Mouse (Mus musculus) liver, embryonic 12.5 days (tissue): ENCODE data around the gene Cyp8b1. TPM values are rescaled to one million over a fixed set of nuclear protein-coding genes. Genes with fewer than 3 reads are reported as not detected.

Source experiments
- ATAC-seq: fragments of 200-750 bp; cut with Nextera tagmentation; 2 replicates; pipeline ENCODE4 v1.8.0; 2017; ENCODE audit warnings: moderate number of reproducible peaks, mild to moderate bottlenecking, moderate library complexity
- H3K27ac ChIP-seq: fragments of 300-500 bp; sonication (generic); 2 replicates; pipeline ENCODE4 v1.5.1; 2016; ENCODE audit warnings: mild to moderate bottlenecking
- H3K27me3 ChIP-seq: fragments of 300-500 bp; sonication (generic); replicated peaks from 2 replicates; pipeline ENCODE4 v1.6.1; 2016; ENCODE audit warnings: mild to moderate bottlenecking, moderate library complexity
- H3K36me3 ChIP-seq: fragments of 300-500 bp; sonication (generic); 2 replicates; pipeline ENCODE4 v1.6.1; 2016; ENCODE audit warnings: mild to moderate bottlenecking, moderate library complexity
- H3K4me1 ChIP-seq: fragments of 300-500 bp; sonication (generic); 2 replicates; pipeline ENCODE4 v1.6.1; 2016
- H3K4me2 ChIP-seq: fragments of 300-500 bp; sonication (generic); 2 replicates; pipeline ENCODE4 v1.6.1; 2016; ENCODE audit warnings: mild to moderate bottlenecking, moderate library complexity
- H3K4me3 ChIP-seq: fragments of 300-500 bp; sonication (generic); 2 replicates; pipeline ENCODE4 v1.5.1; 2016; ENCODE audit warnings: mild to moderate bottlenecking, moderate library complexity
- H3K9ac ChIP-seq: fragments of 300-500 bp; sonication (generic); 2 replicates; pipeline ENCODE4 v1.6.1; 2016; ENCODE audit warnings: mild to moderate bottlenecking, moderate library complexity
- H3K9me3 ChIP-seq: fragments of 300-500 bp; sonication (generic); replicated peaks from 2 replicates; pipeline ENCODE4 v1.6.1; 2016; ENCODE audit warnings: mild to moderate bottlenecking, moderate library complexity
- WGBS: fragments of 180-500 bp; shearing (Covaris S2); methylation state at CpG from one replicate; pipeline ENCODE4 v1.1.7; 2016; ENCODE audit not compliant: insufficient replicate concordance; 5-methylcytosine and 5-hydroxymethylcytosine counted together
- polyA plus RNA-seq: library from polyadenylated mRNA; unstranded; fragments of >200 nt; fragmentation: Nextera tagmentation; extraction: Ambion mirVana; gene quantifications from 2 replicates; pipeline ENCODE4 v1.2.1, GENCODE M21; 2016

Cyp8b1 gene
- polyA plus RNA-seq, 1 experiment from 2014 or later, result 0.27 TPM

GRCm38 (mm10) chr9:121914226-121914757 lies 1.8 kb downstream of the Cyp8b1 start:
- Histone ChIP-seq H3K36me3 (no peaks in the 10 kb centered on the region), H3K4me2 (no peak overlapping the region), H3K4me1 (no peaks in the 10 kb centered on the region), H3K27me3 (peaks cover 6% of the 10 kb centered on the region; the same call in 1 of the 2 replicates), H3K9me3 (no peaks in the 10 kb centered on the region), H3K9ac (no peak overlapping the region), H3K27ac (no peak overlapping the region), H3K4me3 (no peak overlapping the region)
- no peak for ATAC-seq
- 63% methylated on average over 8 of the region's 8 CpGs for WGBS

DNA sequence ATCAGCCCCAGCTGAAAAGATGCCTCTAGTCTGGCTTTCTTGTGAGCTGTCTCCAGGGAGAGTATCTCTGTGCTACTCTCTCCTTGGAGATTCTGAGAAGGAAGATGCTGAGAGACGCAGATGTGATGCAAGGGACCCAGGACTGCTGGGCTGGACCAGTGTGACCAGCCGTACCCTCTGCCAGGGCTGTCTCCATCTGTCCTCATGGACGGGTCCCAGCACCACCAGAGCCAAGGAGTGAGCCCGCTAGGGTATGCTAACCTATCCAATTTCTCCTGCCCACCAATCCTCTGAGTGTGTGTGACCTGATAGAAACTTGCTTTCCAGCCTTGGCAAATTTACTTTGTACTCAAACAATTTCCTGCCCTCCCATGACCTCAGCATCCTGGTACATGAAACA lies 3.3 kb downstream of the Cyp8b1 start:
- no peak overlapping the region for H3K9ac ChIP-seq
- peaks cover 6% of the 10 kb centered on the region; the same call in 1 of the 2 replicates for H3K27me3 ChIP-seq
- no peaks in the 10 kb centered on the region for H3K36me3 ChIP-seq
- H3K27ac ChIP-seq, result no peak overlapping the region
- no peak overlapping the region for H3K4me2 ChIP-seq
- no peak for ATAC-seq
- WGBS, result 70% methylated on average over 4 of the region's 4 CpGs
- H3K9me3 ChIP-seq, result no peaks in the 10 kb centered on the region
- H3K4me1 ChIP-seq, result no peaks in the 10 kb centered on the region
- no peak overlapping the region for H3K4me3 ChIP-seq

GRCm38 (mm10) chr9:121911196-121911595 lies 4.9 kb downstream of the Cyp8b1 start:
- Histone ChIP-seq H3K36me3 (no peaks in the 10 kb centered on the region), H3K27ac (no peak overlapping the region), H3K4me2 (no peak overlapping the region), H3K4me3 (no peak overlapping the region), H3K27me3 (peaks cover 6% of the 10 kb centered on the region; the same call in 1 of the 2 replicates), H3K4me1 (no peaks in the 10 kb centered on the region), H3K9me3 (no peaks in the 10 kb centered on the region), H3K9ac (no peak overlapping the region)
- 71% methylated on average over 7 of the region's 7 CpGs for WGBS
- ATAC-seq, result no peak

- Histone ChIP-seq H3K9ac (no peak overlapping the region), H3K4me2 (no peak overlapping the region), H3K9me3 (no peaks in the 10 kb centered on the region), H3K4me1 (no peaks in the 10 kb centered on the region), H3K4me3 (no peak overlapping the region), H3K36me3 (no peaks in the 10 kb centered on the region), H3K27ac (no peak overlapping the region), H3K27me3 (peaks cover 6% of the 10 kb centered on the region; the same call in 1 of the 2 replicates)
- WGBS, result 18% methylated on average over 6 of the region's 6 CpGs
- ATAC-seq, result peak; percentile 20; the same call in 1 of the 2 replicates
Measured at GRCm38 (mm10) chr9:121909635-121910034, 6.5 kb downstream of the Cyp8b1 start.

GRCm38 (mm10) chr9:121908321-121908720 lies 7.8 kb downstream of the Cyp8b1 start:
- Histone ChIP-seq H3K9me3 (no peaks in the 10 kb centered on the region), H3K9ac (no peak overlapping the region), H3K36me3 (no peaks in the 10 kb centered on the region), H3K4me1 (no peaks in the 10 kb centered on the region), H3K27ac (no peak overlapping the region), H3K27me3 (no peaks in the 10 kb centered on the region), H3K4me2 (no peak overlapping the region), H3K4me3 (no peak overlapping the region)
- ATAC-seq, result no peak
- 80% methylated on average over 17 of the region's 17 CpGs for WGBS

GRCm38 (mm10) chr9:121907356-121908070 lies 8.6 kb downstream of the Cyp8b1 start:
- Histone ChIP-seq H3K4me1 (no peaks in the 10 kb centered on the region), H3K27ac (no peak overlapping the region), H3K4me3 (no peak overlapping the region), H3K9me3 (no peaks in the 10 kb centered on the region), H3K9ac (no peak overlapping the region), H3K27me3 (no peaks in the 10 kb centered on the region), H3K4me2 (no peak overlapping the region), H3K36me3 (no peaks in the 10 kb centered on the region)
- no peak for ATAC-seq
- 68% methylated on average over 10 of the region's 10 CpGs for WGBS

GRCm38 (mm10) chr9:121906456-121906855 lies 9.6 kb downstream of the Cyp8b1 start:
- H3K27me3 ChIP-seq, result no peaks in the 10 kb centered on the region
- no peak overlapping the region for H3K4me3 ChIP-seq
- no peak for ATAC-seq
- H3K4me2 ChIP-seq, result no peak overlapping the region
- no peak overlapping the region for H3K27ac ChIP-seq
- H3K36me3 ChIP-seq, result no peaks in the 10 kb centered on the region
- H3K9ac ChIP-seq, result no peak overlapping the region
- WGBS, result 66% methylated on average over 5 of the region's 5 CpGs
- no peaks in the 10 kb centered on the region for H3K4me1 ChIP-seq
- no peaks in the 10 kb centered on the region for H3K9me3 ChIP-seq

DNA sequence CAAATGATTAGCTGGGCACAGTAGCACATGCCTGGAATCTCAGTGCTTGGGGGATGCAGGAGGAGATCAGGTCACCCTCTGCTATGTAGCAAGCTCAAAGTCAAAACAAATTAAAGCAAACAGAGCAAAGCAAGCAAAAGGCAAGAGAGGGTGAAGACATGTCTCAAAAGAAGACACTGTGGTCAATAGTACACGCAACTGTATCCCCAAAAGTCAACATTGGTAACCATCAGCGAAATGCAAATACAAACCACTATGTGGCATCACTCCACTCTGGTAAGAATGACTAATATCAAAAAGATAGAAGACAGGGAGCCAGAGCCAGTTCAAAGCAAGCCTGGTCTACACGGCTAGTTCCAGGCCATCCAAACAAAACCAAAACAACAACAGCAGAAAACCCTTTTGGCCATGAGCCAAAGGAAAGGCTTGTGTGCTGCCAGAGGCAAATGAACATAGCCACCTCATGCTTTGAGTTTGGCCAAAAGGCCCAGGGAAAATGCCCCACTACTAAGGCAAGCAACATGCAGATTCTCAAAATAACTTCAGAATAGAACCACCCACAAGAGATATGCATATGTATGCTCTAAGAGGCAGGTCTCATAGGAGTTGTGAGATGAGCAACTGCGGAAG lies 10.4 kb downstream of the Cyp8b1 start:
- WGBS, result 67% methylated on average over 4 of the region's 4 CpGs
- Histone ChIP-seq H3K27ac (no peak overlapping the region), H3K27me3 (no peaks in the 10 kb centered on the region), H3K4me3 (no peak overlapping the region), H3K36me3 (no peaks in the 10 kb centered on the region), H3K9ac (no peak overlapping the region), H3K4me1 (no peaks in the 10 kb centered on the region), H3K9me3 (no peaks in the 10 kb centered on the region), H3K4me2 (no peak overlapping the region)
- no peak for ATAC-seq

GRCm38 (mm10) chr9:121904946-121905345 lies 11.2 kb downstream of the Cyp8b1 start:
- no peak overlapping the region for H3K4me3 ChIP-seq
- ATAC-seq, result no peak

DNA sequence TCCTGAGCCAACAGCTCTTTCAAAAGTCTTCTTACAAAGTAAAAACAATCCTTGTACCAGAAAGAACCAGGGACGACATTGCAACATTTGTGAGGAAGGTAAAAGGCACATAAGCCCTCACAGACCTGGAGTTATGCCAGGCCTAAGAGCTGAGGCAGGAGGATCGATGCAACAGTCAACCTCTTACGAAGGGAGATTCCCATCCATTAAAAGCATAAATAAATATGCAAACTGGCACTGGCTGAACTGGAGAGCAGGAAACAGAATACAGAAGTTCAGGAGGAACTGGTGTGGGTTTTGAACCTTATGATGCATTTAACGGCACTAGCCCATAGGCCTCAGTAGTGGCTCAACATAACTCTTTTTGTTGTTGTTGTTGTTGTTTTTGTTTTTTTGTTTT lies 11.8 kb downstream of the Cyp8b1 start:
- WGBS, result 58% methylated on average over 4 of the region's 4 CpGs
- Histone ChIP-seq H3K9me3 (no peaks in the 10 kb centered on the region), H3K4me1 (no peaks in the 10 kb centered on the region), H3K9ac (no peak overlapping the region), H3K27me3 (no peaks in the 10 kb centered on the region), H3K4me3 (no peak overlapping the region), H3K4me2 (no peak overlapping the region), H3K27ac (no peak overlapping the region), H3K36me3 (no peaks in the 10 kb centered on the region)
- ATAC-seq, result no peak

More at GRCm38 (mm10) chr9:121904946-121905345, 11.2 kb downstream of the Cyp8b1 start:
- Histone ChIP-seq H3K4me2 (no peak overlapping the region), H3K27me3 (no peaks in the 10 kb centered on the region), H3K27ac (no peak overlapping the region), H3K36me3 (no peaks in the 10 kb centered on the region), H3K9ac (no peak overlapping the region), H3K4me1 (no peaks in the 10 kb centered on the region), H3K9me3 (no peaks in the 10 kb centered on the region)
- WGBS, result 80% methylated on average over 7 of the region's 7 CpGs

DNA sequence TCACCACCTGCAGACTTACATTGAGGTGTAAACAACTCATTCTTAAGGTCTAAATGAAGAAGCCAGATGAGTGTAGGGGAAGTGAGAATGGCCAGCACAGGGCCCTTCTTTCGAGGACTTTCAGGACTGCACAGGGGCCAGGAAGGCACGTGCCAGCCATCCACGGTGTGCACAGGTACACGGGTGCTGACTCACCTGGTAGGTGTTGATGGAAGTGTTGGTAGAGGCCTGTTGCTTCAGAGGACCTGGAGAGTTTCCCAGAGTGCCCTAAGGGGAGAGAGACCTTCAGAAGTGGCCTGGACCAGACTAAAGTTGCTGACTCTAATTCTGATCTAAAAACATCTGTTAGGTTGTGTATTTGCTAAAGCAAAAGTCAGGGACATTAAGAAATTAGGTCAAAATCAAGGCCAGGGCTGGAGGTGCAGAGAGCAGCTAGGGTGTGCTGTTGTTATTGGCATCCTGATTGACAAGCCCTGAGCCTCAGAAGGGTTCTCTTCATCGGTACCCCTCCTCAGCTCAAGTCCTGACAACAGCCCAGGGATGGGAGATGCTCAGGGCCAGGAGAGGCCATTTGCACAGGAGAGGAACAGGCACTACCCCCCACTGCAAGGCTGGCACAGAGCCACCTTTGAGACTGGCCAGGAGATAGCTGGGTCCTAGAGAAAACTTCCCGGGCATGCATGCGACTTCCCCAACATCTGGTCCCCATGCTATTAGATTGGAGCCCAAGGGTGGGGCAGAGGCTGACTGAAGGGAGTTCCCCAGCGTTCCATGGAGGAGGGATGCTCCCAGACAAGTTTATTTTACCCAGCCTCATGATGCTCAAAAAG lies 12.4 kb downstream of the Cyp8b1 start:
- Histone ChIP-seq H3K27me3 (no peaks in the 10 kb centered on the region), H3K36me3 (no peaks in the 10 kb centered on the region), H3K4me3 (no peak overlapping the region), H3K27ac (no peak overlapping the region), H3K4me1 (no peaks in the 10 kb centered on the region), H3K9me3 (no peaks in the 10 kb centered on the region), H3K9ac (no peak overlapping the region), H3K4me2 (no peak overlapping the region)
- no peak for ATAC-seq
- 61% methylated on average over 8 of the region's 8 CpGs for WGBS
